Mouse (Mus musculus): ENCODE measurements around the gene Med25. TPM values are rescaled to one million over a fixed set of nuclear protein-coding genes. Genes with fewer than 3 reads are reported as not detected.
A peak's percentile ranks its signal among the peaks of the same experiment; 100 is the strongest.

The Med25 gene
- polyA plus RNA-seq, 1 experiment from 2014 or later, result 93.1 TPM

- WGBS, result 74% methylated on average over 9 of the region's 9 CpGs
- H3K27me3 ChIP-seq (ENCODE audit: control insufficient read depth, insufficient read depth, low read length), result no peaks in the 10 kb centered on the region
- DNase-seq (ENCODE audit: low spot score) (no peak), ATAC-seq (ENCODE audit: insufficient read depth, low FRiP score, low TSS enrichment) (no peak)
- no peaks in the 10 kb centered on the region for H3K9me3 ChIP-seq (ENCODE audit: control insufficient read depth, low read length)
- peaks cover 29% of the 10 kb centered on the region for H3K4me1 ChIP-seq (ENCODE audit: control insufficient read depth, insufficient read depth, low read length)
- H3K4me2 ChIP-seq (ENCODE audit: low read depth), result peak overlapping the region; percentile 73
- H3K9ac ChIP-seq (ENCODE audit: low read length), result no peak overlapping the region; the same call in 1 of the 2 replicates
- no peaks in the 10 kb centered on the region; the same call in 1 of the 2 replicates for H3K36me3 ChIP-seq (ENCODE audit: control insufficient read depth, insufficient read depth, low read length)
- H3K27ac ChIP-seq (ENCODE audit: low read depth, low read length), result peak overlapping the region; percentile 84; the same call in 1 of the 2 replicates
- H3K4me3 ChIP-seq (ENCODE audit: low read depth, low read length), result peak overlapping the region; percentile 70
Observed at GRCm38 (mm10) chr7:44856265-44856916, 36.1 kb downstream of the Med25 start.

DNA sequence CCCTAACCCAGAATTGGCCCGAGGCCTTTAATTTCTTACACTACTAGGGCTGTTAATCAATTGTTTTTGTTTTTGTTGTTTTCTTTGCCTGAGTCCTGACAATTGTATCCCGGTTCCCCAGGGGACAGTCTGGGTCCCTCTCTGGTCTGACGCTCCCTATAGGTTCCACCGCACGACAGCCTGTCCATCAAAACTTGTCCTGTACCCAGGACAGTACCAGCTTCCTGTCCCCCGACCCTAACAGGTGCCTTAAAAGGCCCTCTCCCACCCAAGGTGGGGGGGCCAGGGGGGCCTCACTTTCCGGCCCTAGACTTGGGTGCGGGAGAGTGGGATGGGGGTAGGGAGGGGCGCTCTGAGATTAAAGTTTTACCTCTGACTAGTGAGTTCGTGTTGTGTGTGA is 37.5 kb downstream of the Med25 start:
- peak overlapping the region; percentile 92 for H3K27ac ChIP-seq (ENCODE audit: low read depth, low read length)
- 49% methylated on average over 10 of the region's 10 CpGs for WGBS

DNA sequence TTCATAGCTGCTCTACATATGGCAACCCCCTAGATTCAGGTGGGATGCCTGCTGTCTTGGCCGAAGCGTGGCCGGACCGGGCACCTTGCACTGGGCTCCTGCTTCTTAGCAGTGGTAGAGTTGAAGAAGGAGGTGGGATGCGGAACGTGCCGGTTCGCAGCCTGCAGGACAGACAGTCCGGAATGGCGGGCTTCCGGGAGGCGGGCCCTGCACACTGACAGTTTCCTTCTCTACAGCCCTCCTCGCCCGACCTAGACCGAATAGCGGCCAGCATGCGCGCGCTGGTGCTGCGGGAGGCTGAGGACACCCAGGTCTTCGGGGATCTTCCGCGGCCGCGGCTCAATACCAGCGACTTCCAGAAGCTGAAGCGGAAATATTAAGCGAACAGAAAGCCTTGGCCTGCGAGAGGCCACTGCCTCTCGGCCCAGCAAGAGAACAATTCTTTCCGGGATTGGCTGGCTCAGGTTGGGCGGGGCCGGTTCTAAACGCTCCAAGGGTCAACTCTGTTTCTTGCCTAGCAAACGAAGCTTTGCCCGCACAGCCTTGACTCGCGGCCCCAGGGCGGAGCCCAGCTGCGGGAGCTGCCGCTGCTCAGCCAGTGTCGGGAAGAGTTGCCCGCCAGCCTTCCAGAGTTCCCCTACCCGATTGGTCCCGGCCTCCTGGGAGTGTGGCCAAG is 38.0 kb downstream of the Med25 start:
- Histone ChIP-seq H3K27me3 (ENCODE audit: control insufficient read depth, insufficient read depth, low read length) (no peaks in the 10 kb centered on the region), H3K27ac (ENCODE audit: low read depth, low read length) (peak overlapping the region; percentile 92), H3K4me3 (ENCODE audit: low read depth, low read length) (peak overlapping the region; percentile 44), H3K36me3 (ENCODE audit: control insufficient read depth, insufficient read depth, low read length) (no peaks in the 10 kb centered on the region), H3K9ac (ENCODE audit: low read length) (peak overlapping the region; percentile 69), H3K4me2 (ENCODE audit: low read depth) (peak overlapping the region; percentile 91), H3K4me1 (ENCODE audit: control insufficient read depth, insufficient read depth, low read length) (peaks cover 34% of the 10 kb centered on the region), H3K9me3 (ENCODE audit: control insufficient read depth, low read length) (no peaks in the 10 kb centered on the region)
- WGBS, result 1% methylated on average over 45 of the region's 45 CpGs
- ATAC-seq (ENCODE audit: insufficient read depth, low FRiP score, low TSS enrichment) (peak; percentile 17; the same call in 1 of the 2 replicates), DNase-seq (ENCODE audit: low spot score) (peak; percentile 78)

More for the DNA sequence above, 37.5 kb downstream of the Med25 start:
- no peaks in the 10 kb centered on the region for H3K36me3 ChIP-seq (ENCODE audit: control insufficient read depth, insufficient read depth, low read length)
- H3K9ac ChIP-seq (ENCODE audit: low read length), result peak overlapping the region; percentile 69
- peak overlapping the region; percentile 91 for H3K4me2 ChIP-seq (ENCODE audit: low read depth)
- peaks cover 34% of the 10 kb centered on the region for H3K4me1 ChIP-seq (ENCODE audit: control insufficient read depth, insufficient read depth, low read length)
- no peaks in the 10 kb centered on the region for H3K27me3 ChIP-seq (ENCODE audit: control insufficient read depth, insufficient read depth, low read length)
- ATAC-seq (ENCODE audit: insufficient read depth, low FRiP score, low TSS enrichment), result no peak
- H3K4me3 ChIP-seq (ENCODE audit: low read depth, low read length), result peak overlapping the region; percentile 44
- no peak for DNase-seq (ENCODE audit: low spot score)
- no peaks in the 10 kb centered on the region for H3K9me3 ChIP-seq (ENCODE audit: control insufficient read depth, low read length)

DNA sequence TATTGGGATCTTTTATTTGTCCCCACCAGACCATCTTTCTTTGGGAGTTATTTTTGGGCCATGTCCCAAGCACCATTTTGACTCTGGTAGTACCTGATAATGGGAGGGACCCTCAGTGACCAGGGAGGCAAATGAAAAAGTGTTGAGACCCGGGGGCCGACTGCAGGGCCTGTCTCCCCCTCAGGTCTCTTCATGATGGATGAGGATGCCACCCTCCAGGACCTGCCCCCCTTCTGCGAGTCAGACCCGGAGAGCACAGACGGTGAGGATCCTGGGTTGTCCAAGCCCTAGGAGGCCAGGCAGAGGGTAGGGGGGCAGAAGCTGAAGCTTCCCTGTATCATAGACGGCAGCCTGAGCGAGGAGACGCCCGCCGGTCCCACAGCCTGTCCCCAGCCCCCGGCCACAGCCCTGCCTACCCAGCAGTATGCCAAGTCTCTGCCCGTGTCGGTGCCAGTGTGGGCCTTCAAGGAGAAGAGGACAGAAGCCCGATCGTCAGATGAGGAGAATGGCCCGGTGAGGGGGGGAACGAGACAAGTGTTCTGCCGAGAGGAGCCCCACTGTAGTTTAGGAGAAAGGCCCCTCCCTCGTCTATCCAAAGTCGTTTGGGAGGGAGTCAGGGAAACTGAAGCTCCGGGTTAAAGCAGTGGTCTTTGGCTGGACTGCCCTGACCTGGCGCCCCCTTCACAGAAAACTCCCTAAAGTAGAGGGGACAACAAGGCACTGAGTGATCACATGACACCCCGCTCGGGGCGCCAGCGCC is 38.7 kb downstream of the Med25 start:
- 29% methylated on average over 26 of the region's 26 CpGs for WGBS
- Histone ChIP-seq H3K4me2 (ENCODE audit: low read depth) (peak overlapping the region; percentile 91), H3K9me3 (ENCODE audit: control insufficient read depth, low read length) (no peaks in the 10 kb centered on the region), H3K27me3 (ENCODE audit: control insufficient read depth, insufficient read depth, low read length) (no peaks in the 10 kb centered on the region), H3K9ac (ENCODE audit: low read length) (peak overlapping the region; percentile 69), H3K36me3 (ENCODE audit: control insufficient read depth, insufficient read depth, low read length) (no peaks in the 10 kb centered on the region), H3K4me1 (ENCODE audit: control insufficient read depth, insufficient read depth, low read length) (peaks cover 34% of the 10 kb centered on the region), H3K4me3 (ENCODE audit: low read depth, low read length) (peak overlapping the region; percentile 44), H3K27ac (ENCODE audit: low read depth, low read length) (peak overlapping the region; percentile 92)
- DNase-seq (ENCODE audit: low spot score), result no peak
- no peak for ATAC-seq (ENCODE audit: insufficient read depth, low FRiP score, low TSS enrichment)

DNA sequence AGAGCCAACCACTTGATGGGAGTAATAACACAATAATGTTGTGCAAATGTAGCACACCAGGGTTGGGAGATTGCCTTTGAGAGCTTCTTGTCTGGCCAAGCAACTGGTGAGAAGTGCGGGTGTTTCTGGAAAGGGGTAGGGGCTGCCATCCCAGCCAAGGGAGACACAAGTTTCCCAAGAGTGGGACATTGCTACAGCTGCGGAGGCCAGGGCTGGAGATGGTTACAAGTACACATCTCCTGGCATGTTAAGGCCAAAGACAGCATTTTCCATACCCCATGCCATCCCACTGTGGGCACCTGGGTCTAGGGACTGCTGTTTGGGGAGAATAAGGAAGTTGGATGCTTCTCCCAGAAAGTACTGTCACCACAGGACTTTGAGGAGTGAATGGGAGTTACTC is 39.4 kb downstream of the Med25 start:
- Histone ChIP-seq H3K27me3 (ENCODE audit: control insufficient read depth, insufficient read depth, low read length) (no peaks in the 10 kb centered on the region), H3K4me1 (ENCODE audit: control insufficient read depth, insufficient read depth, low read length) (peaks cover 33% of the 10 kb centered on the region), H3K4me2 (ENCODE audit: low read depth) (no peak overlapping the region; the same call in 1 of the 2 replicates), H3K9me3 (ENCODE audit: control insufficient read depth, low read length) (no peaks in the 10 kb centered on the region), H3K27ac (ENCODE audit: low read depth, low read length) (no peak overlapping the region), H3K36me3 (ENCODE audit: control insufficient read depth, insufficient read depth, low read length) (no peaks in the 10 kb centered on the region), H3K9ac (ENCODE audit: low read length) (no peak overlapping the region), H3K4me3 (ENCODE audit: low read depth, low read length) (no peak overlapping the region)
- 88% methylated on average over 2 of the region's 2 CpGs for WGBS
- ATAC-seq (ENCODE audit: insufficient read depth, low FRiP score, low TSS enrichment), result no peak
- DNase-seq (ENCODE audit: low spot score), result no peak

DNA sequence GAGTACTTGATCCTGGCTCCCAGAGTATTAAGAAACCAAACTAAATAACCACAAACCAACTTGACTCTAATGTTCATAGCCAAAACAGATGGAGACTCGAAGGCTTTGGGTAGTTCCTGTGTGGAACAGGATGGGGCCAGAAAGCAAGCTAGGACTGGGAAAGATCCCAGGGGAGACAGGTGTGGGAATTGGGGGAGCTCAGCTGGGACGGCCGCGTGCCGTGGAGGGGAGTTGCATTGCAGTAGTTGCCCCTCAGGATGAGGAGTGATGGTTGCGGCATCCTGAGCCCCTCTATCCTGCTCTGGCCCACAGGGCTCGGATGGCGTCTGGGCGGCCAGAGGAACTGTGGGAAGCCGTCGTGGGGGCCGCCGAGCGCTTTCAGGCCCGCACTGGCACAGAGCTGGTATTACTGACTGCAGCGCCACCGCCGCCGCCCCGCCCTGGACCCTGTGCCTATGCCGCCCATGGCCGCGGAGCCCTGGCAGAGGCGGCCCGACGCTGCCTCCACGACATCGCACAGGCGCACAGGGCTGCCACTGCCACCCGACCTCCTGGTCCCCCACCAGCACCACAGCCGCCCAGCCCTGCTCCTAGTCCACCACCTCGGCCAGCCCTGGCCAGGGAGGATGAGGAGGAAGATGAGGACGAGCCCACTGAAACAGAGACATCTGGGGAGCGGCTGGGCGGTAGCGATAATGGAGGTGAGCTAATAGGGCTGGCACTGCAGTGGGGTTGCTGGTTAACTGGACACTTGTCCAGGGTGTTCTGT is 40.1 kb downstream of the Med25 start:
- H3K36me3 ChIP-seq (ENCODE audit: control insufficient read depth, insufficient read depth, low read length), result no peaks in the 10 kb centered on the region
- no peaks in the 10 kb centered on the region for H3K9me3 ChIP-seq (ENCODE audit: control insufficient read depth, low read length)
- no peaks in the 10 kb centered on the region for H3K27me3 ChIP-seq (ENCODE audit: control insufficient read depth, insufficient read depth, low read length)
- H3K4me3 ChIP-seq (ENCODE audit: low read depth, low read length), result no peak overlapping the region
- 94% methylated on average over 36 of the region's 36 CpGs for WGBS
- no peak overlapping the region for H3K9ac ChIP-seq (ENCODE audit: low read length)
- no peak overlapping the region for H3K4me2 ChIP-seq (ENCODE audit: low read depth)
- H3K27ac ChIP-seq (ENCODE audit: low read depth, low read length), result no peak overlapping the region
- DNase-seq (ENCODE audit: low spot score), result no peak
- peaks cover 32% of the 10 kb centered on the region for H3K4me1 ChIP-seq (ENCODE audit: control insufficient read depth, insufficient read depth, low read length)
- no peak for ATAC-seq (ENCODE audit: insufficient read depth, low FRiP score, low TSS enrichment)

DNA sequence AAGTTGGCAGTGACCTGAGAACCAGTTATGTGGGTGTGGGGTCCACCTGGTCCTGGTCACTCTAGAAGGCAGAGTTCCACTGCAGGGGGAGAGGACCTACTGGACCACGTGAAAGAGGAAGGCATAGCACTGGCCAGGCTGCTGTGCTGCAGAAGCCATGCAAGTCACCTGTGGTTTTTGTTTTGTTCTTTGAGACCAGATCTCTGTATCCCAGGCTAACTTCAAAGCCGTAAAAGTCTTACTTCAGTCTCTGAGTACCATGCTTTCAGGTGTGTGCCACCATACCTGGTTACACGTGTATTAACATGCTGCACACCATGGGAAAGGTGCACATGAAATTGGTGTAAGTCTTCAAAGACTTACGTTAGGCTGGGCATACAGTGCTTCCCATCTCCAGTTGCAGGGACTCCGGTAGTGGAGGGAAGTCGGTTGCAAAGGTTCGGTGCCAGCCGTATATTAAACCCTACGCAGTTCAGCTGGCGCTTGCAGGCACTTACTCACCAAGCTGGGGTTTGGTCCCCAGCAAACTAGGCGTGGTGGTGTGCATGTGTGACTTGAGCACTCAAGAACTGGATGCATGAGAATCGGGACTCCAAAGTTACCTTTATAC is 40.8 kb downstream of the Med25 start:
- no peak overlapping the region for H3K9ac ChIP-seq (ENCODE audit: low read length)
- WGBS, result 94% methylated on average over 12 of the region's 12 CpGs
- H3K4me2 ChIP-seq (ENCODE audit: low read depth), result no peak overlapping the region
- H3K9me3 ChIP-seq (ENCODE audit: control insufficient read depth, low read length), result no peaks in the 10 kb centered on the region
- DNase-seq (ENCODE audit: low spot score) (no peak), ATAC-seq (ENCODE audit: insufficient read depth, low FRiP score, low TSS enrichment) (no peak)
- no peak overlapping the region for H3K4me3 ChIP-seq (ENCODE audit: low read depth, low read length)
- H3K27ac ChIP-seq (ENCODE audit: low read depth, low read length), result no peak overlapping the region
- H3K27me3 ChIP-seq (ENCODE audit: control insufficient read depth, insufficient read depth, low read length), result no peaks in the 10 kb centered on the region
- peaks cover 31% of the 10 kb centered on the region for H3K4me1 ChIP-seq (ENCODE audit: control insufficient read depth, insufficient read depth, low read length)
- no peaks in the 10 kb centered on the region for H3K36me3 ChIP-seq (ENCODE audit: control insufficient read depth, insufficient read depth, low read length)
